Mouse (Mus musculus): ENCODE data around the gene H13.

DNA sequence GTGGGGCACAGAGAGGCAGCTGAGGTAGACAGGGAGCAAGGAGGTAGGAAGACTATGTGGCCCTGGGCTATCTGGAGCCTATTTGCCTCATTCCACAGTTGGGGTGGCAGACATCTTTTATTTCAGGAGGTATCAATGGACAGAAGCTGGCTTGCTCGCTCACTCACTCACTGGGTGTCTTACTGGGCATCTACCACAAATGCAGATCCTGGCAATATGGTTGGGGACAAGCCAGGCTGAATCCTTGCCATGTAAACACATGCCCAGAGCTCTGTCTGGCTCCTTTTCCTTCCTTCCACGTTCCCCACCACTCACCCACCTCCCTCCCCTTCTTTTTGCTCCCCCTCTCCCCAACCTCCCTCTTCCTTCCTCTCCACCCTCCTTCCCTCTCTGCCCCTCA, 88.2 kb downstream of the H13 start:
- no peak for TF ChIP-seq CTCF (IDR thresholded peaks at IDR 0.05; ENCODE audit: low read depth, low read length)
- no peak for TF ChIP-seq POLR2A (IDR thresholded peaks at IDR 0.05; ENCODE audit: borderline replicate concordance, low read depth, low read length)
